Mouse (Mus musculus) lung, embryonic 15.5 days (tissue): ENCODE data around the gene Olfr551. TPM values are rescaled to one million over a fixed set of nuclear protein-coding genes. Genes with fewer than 3 reads are reported as not detected.
A peak's percentile ranks its signal among the peaks of the same experiment; 100 is the strongest.
"Not testable (repeated sequence)": the region's sequence is repeated elsewhere in the genome, so short reads cannot be mapped to it uniquely, and the experiment has no call there.

Source experiments
- ATAC-seq: fragments of 200-750 bp; cut with Nextera tagmentation; 2 replicates; pipeline ENCODE4 v1.8.0; 2017; ENCODE audit warnings: moderate number of reproducible peaks, borderline replicate concordance; ENCODE audit not compliant: low FRiP score, low TSS enrichment; ENCODE audit errors: extremely low read depth
- H3K27ac ChIP-seq: fragments of 300-500 bp; sonication (generic); 2 replicates; pipeline ENCODE4 v1.5.1; 2015; ENCODE audit warnings: moderate library complexity, mild to moderate bottlenecking, inconsistent platforms
- H3K27me3 ChIP-seq: fragments of 300-500 bp; sonication (generic); 2 replicates; pipeline ENCODE4 v1.6.1; 2015; ENCODE audit warnings: inconsistent platforms
- H3K36me3 ChIP-seq: fragments of 300-500 bp; sonication (generic); 2 replicates; pipeline ENCODE4 v1.6.1; 2015; ENCODE audit warnings: inconsistent platforms
- H3K4me1 ChIP-seq: fragments of 300-500 bp; sonication (generic); 2 replicates; pipeline ENCODE4 v1.6.1; 2015; ENCODE audit warnings: inconsistent platforms
- H3K4me2 ChIP-seq: fragments of 300-500 bp; sonication (generic); 2 replicates; pipeline ENCODE4 v1.6.1; 2015; ENCODE audit warnings: inconsistent platforms, mild to moderate bottlenecking, moderate library complexity
- H3K4me3 ChIP-seq: fragments of 300-500 bp; sonication (generic); 2 replicates; pipeline ENCODE4 v1.5.1; 2015; ENCODE audit warnings: mild to moderate bottlenecking, inconsistent platforms
- H3K9ac ChIP-seq: fragments of 300-500 bp; sonication (generic); 2 replicates; pipeline ENCODE4 v1.6.1; 2015; ENCODE audit warnings: inconsistent platforms
- H3K9me3 ChIP-seq: fragments of 300-500 bp; sonication (generic); 2 replicates; pipeline ENCODE4 v1.6.1; 2016; ENCODE audit warnings: inconsistent platforms
- WGBS: fragments of 180-500 bp; shearing (Covaris S2); methylation state at CpG from one replicate; pipeline ENCODE4 v1.1.7; 2015; 5-methylcytosine and 5-hydroxymethylcytosine counted together
- polyA plus RNA-seq: library from polyadenylated mRNA; unstranded; fragments of >200 nt; fragmentation: Nextera tagmentation; extraction: Ambion mirVana; gene quantifications from 2 replicates; pipeline ENCODE4 v1.2.1, GENCODE M21; 2015

The Olfr551 gene
- not detected in 2 replicates for polyA plus RNA-seq

DNA sequence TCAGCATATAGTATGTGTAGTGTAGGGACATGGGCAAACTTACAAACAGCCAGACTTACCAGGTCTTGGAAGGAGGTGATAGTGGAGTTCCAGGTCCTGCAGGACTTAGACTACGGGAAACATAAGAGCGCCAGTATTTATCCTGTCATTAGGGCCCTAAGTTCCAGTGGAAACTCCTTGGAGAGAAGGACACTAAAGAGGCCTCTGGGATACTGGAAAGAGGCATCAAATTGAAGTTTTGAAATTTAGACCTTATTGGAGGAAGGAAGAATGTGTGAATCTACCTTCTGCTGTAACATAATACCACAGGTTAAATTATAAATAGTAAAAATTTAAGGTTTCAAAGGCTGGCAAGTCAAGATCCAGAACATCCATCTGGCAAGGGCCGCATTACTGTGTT is at the start of gene Olfr551:
Gene Olfr551, minus strand, starts transcription at position 101 of the 400 bp plus-strand sequence.
- Histone ChIP-seq H3K9ac (no peak within 1 kb of the TSS), H3K27me3 (no peaks in the 10 kb centered on the region), H3K9me3 (no peaks in the 10 kb centered on the region), H3K4me2 (no peak within 1 kb of the TSS), H3K4me3 (no peak within 1 kb of the TSS), H3K4me1 (no peaks in the 10 kb centered on the region), H3K36me3 (no peaks in the 10 kb centered on the region), H3K27ac (no peak within 1 kb of the TSS)
- WGBS = 86% methylated on average over 3 of the region's 3 CpGs
- no peak for ATAC-seq

- no peaks in the 10 kb centered on the region for H3K36me3 ChIP-seq
- no peaks in the 10 kb centered on the region for H3K9me3 ChIP-seq
- 66% methylated on average over 1 of the region's 1 CpGs for WGBS
- no peak within 1 kb of the TSS for H3K9ac ChIP-seq
- no peaks in the 10 kb centered on the region for H3K4me1 ChIP-seq
- no peak within 1 kb of the TSS for H3K4me3 ChIP-seq
- no peak for ATAC-seq
- H3K4me2 ChIP-seq = no peak within 1 kb of the TSS
- H3K27ac ChIP-seq = no peak within 1 kb of the TSS
- no peaks in the 10 kb centered on the region for H3K27me3 ChIP-seq
Measured at GRCm38 (mm10) chr7:102638132-102638531, 46.4 kb upstream of the Olfr551 start, which contains the start of gene Olfr554. TSS of gene Olfr554 (plus strand) at chr7:102638432.

- no peaks in the 10 kb centered on the region for H3K36me3 ChIP-seq
- no peak overlapping the region for H3K27ac ChIP-seq
- WGBS = 25% methylated on average over 3 of the region's 3 CpGs
- no peaks in the 10 kb centered on the region for H3K4me1 ChIP-seq
- no peaks in the 10 kb centered on the region for H3K9me3 ChIP-seq
- ATAC-seq = no peak
- H3K9ac ChIP-seq = no peak overlapping the region
- H3K4me2 ChIP-seq = no peak overlapping the region
- H3K4me3 ChIP-seq = no peak overlapping the region
- H3K27me3 ChIP-seq = no peaks in the 10 kb centered on the region
Measured at GRCm38 (mm10) chr7:102636665-102637064, 45.0 kb upstream of the Olfr551 start.

DNA sequence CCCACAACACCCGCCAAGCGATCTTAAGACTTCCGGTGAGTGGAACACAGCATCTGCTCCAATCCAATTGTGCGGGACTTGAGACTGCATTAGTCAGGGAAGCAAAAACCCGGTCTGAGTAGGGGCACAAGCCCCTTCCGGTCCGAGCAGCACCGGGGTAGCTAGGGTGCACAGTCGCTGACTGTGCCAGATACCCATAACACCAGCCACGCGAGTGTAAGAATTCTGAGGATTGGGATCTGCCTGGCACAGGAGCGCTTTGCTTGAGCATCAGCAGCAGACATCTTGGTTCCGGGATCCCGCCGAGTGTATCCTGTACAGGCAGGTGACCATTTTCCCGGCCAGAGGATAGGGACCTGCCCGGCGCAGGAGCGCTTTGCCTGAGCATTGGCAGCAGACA is 28.7 kb upstream of the Olfr551 start:
- H3K4me3 ChIP-seq, H3K9me3 ChIP-seq, H3K9ac ChIP-seq, H3K27ac ChIP-seq, H3K4me2 ChIP-seq, ATAC-seq, H3K4me1 ChIP-seq, H3K36me3 ChIP-seq, H3K27me3 ChIP-seq: not testable (repeated sequence)
- 83% methylated on average over 19 of the region's 19 CpGs for WGBS

DNA sequence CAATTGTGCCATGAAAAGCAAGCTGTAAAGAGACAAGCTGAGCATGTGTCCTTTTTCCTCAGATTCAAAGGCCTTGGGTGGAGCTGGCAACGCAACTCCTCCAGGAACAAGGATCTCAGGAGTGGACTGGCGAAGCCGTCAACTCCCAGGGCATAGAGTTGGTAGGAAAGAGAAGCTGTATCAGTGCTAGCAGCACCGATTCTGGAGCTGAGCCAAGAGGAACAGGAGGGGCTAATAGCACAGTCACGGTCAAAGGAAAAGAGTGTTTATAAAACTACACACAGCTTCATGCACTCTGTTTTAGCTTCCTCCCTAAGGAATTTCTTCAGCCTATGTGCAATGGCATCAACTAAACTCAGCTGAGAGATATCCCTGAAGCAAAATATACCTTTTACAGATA is 27.9 kb upstream of the Olfr551 start:
- peak; percentile 62; the same call in 1 of the 2 replicates for ATAC-seq

GRCm38 (mm10) chr7:102618118-102618517 is 26.4 kb upstream of the Olfr551 start, which contains the start of gene Olfr553:
TSS of gene Olfr553 (minus strand) at chr7:102618218.
- no peak within 1 kb of the TSS for H3K4me3 ChIP-seq

More for the DNA sequence above, 27.9 kb upstream of the Olfr551 start:
- H3K36me3 ChIP-seq = no peaks in the 10 kb centered on the region
- H3K27ac ChIP-seq = no peak overlapping the region
- no peak overlapping the region for H3K9ac ChIP-seq
- H3K9me3 ChIP-seq = no peaks in the 10 kb centered on the region
- H3K27me3 ChIP-seq = no peaks in the 10 kb centered on the region; the same call in 1 of the 2 replicates
- H3K4me3 ChIP-seq = no peak overlapping the region
- H3K4me1 ChIP-seq = no peaks in the 10 kb centered on the region
- 28% methylated on average over 5 of the region's 5 CpGs for WGBS
- no peak overlapping the region for H3K4me2 ChIP-seq

DNA sequence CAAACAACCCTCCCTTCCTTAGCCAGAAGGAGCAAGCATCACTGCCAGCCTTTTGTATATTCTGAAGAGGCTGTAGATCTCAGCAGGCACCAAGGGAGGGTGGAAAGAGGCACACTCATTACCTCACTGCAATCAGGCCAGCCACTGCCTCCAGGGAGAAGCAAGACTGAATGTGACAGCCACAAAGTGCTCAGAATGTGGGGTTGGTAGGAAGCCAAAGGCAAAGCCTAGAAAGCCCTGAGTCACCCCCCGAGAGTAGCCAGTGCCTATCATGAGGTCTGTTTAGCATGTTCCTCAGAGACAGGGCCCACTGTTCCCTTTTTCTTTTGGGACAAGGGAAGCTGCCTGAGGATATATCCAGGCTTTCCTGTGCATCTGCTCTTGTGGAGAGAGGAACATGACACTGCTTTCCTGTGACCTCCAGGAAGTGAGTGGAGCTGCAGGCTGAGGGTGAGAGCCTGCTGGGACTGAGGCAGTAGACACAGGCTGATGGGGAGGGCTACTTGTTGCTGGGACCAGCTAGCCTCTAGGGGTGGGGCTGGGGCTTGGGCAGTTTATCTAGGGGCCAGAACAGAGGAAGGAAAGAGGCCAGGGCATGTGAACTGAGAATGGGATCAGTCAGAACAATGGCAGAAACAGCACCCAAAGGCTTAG is 5.8 kb upstream of the Olfr551 start, which contains the start of gene Olfr552:
Gene Olfr552, plus strand, starts transcription at position 393 of the 654 bp plus-strand sequence.
- Histone ChIP-seq H3K4me3 (no peak within 1 kb of the TSS), H3K4me1 (no peaks in the 10 kb centered on the region), H3K9me3 (no peaks in the 10 kb centered on the region), H3K9ac (no peak within 1 kb of the TSS), H3K27me3 (no peaks in the 10 kb centered on the region), H3K27ac (no peak within 1 kb of the TSS), H3K4me2 (no peak within 1 kb of the TSS), H3K36me3 (no peaks in the 10 kb centered on the region)
- 64% methylated on average over 1 of the region's 1 CpGs for WGBS
- ATAC-seq = no peak

More at GRCm38 (mm10) chr7:102618118-102618517, 26.4 kb upstream of the Olfr551 start, which contains the start of gene Olfr553:
- Histone ChIP-seq H3K4me1 (no peaks in the 10 kb centered on the region), H3K9ac (no peak within 1 kb of the TSS), H3K4me2 (no peak within 1 kb of the TSS), H3K27me3 (no peaks in the 10 kb centered on the region; the same call in 1 of the 2 replicates), H3K27ac (no peak within 1 kb of the TSS), H3K9me3 (no peaks in the 10 kb centered on the region), H3K36me3 (no peaks in the 10 kb centered on the region)
- ATAC-seq = no peak

DNA sequence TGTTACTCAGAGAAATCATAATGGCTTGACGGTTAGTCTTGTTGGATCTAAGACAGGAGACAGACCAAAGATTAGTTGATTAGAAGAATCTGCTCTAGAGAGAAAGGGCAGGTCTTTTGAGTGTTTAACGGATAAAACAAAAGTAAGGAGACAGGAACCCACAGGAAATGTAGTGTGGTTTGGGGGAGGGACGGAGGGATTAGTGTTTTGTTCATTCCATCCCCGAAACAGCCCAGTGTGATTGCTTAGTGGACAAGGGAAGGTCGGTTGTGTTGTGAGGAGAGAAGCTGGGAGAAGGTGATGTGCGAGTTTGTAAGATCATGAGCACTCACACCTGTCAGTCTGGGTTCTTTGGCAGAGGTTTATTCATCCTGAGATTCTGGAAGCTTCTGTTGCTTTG is 15.7 kb downstream of the Olfr551 start:
- 64% methylated on average over 6 of the region's 6 CpGs for WGBS
- no peaks in the 10 kb centered on the region for H3K4me1 ChIP-seq
- no peak overlapping the region for H3K9ac ChIP-seq
- H3K4me2 ChIP-seq = no peak overlapping the region
- no peak for ATAC-seq
- no peaks in the 10 kb centered on the region for H3K36me3 ChIP-seq
- H3K4me3 ChIP-seq = no peak overlapping the region
- H3K27ac ChIP-seq = no peak overlapping the region
- no peaks in the 10 kb centered on the region for H3K27me3 ChIP-seq
- no peaks in the 10 kb centered on the region for H3K9me3 ChIP-seq

- no peak overlapping the region for H3K4me2 ChIP-seq
- H3K9me3 ChIP-seq = no peaks in the 10 kb centered on the region
- ATAC-seq = no peak
- no peaks in the 10 kb centered on the region for H3K4me1 ChIP-seq
- H3K36me3 ChIP-seq = no peaks in the 10 kb centered on the region
- no peaks in the 10 kb centered on the region for H3K27me3 ChIP-seq
- no peak overlapping the region for H3K27ac ChIP-seq
- H3K9ac ChIP-seq = no peak overlapping the region
- no peak overlapping the region for H3K4me3 ChIP-seq
- 64% methylated on average over 3 of the region's 3 CpGs for WGBS
Measured at GRCm38 (mm10) chr7:102573174-102573830, 18.4 kb downstream of the Olfr551 start.

GRCm38 (mm10) chr7:102571142-102571541 is 20.5 kb downstream of the Olfr551 start, which contains the start of gene Olfr550:
TSS of gene Olfr550 (plus strand) at chr7:102571442.
- ATAC-seq = no peak
- Histone ChIP-seq H3K9me3 (no peaks in the 10 kb centered on the region), H3K4me1 (no peaks in the 10 kb centered on the region), H3K27ac (no peak within 1 kb of the TSS), H3K4me2 (no peak within 1 kb of the TSS), H3K36me3 (no peaks in the 10 kb centered on the region), H3K27me3 (no peaks in the 10 kb centered on the region), H3K9ac (no peak within 1 kb of the TSS), H3K4me3 (no peak within 1 kb of the TSS)
- 77% methylated on average over 8 of the region's 8 CpGs for WGBS

DNA sequence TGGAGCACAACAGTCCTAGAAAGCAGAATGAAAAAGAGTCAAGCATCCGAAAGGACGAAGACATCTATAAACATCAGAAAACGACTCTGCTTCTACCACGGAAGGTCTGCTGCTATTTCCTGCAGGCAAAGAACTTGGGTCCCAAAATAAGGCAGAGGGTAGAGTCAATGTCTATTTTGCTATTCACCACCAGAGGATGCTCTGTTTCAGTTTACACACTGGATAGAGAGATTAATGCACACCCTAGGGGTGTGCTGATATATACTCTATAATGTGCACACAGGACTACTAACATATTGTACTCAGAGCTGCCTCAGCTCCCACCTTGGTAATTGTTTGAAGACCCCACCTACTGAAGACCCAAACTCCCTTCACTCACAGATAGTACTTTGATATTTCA is 25.5 kb downstream of the Olfr551 start:
- Histone ChIP-seq H3K9me3 (no peaks in the 10 kb centered on the region), H3K27ac (no peak overlapping the region), H3K36me3 (no peaks in the 10 kb centered on the region), H3K4me1 (0 out of 2 replicates have a peak, but pooled peaks cover 5% of the 10 kb centered on the region), H3K9ac (no peak overlapping the region), H3K4me2 (no peak overlapping the region), H3K27me3 (no peaks in the 10 kb centered on the region), H3K4me3 (no peak overlapping the region)
- 74% methylated on average over 4 of the region's 4 CpGs for WGBS
- no peak for ATAC-seq
